ENCODE assay signal across 33 mouse cellular contexts in genomic region chr11:46404986-46405385, GRCm38 (mm10). TPM values are rescaled to one million over a fixed set of nuclear protein-coding genes. Genes with fewer than 3 reads are reported as not detected.
DNase-seq lines count a peak whose midpoint lies in the region; TF ChIP-seq lines count a peak whose summit lies in the region.
"Had no signal": no experiment of that assay in that cellular context is flagged by ENCODE, and none has a peak within 500 bp of the region (broad histone marks: within the 10 kb centered on the region; RNA-seq: fewer than 3 reads in every experiment).

No protein-coding gene starts in this region.

- DNase-seq in testis, postnatal 14 days (ENCODE audit: low spot score): no peak
- peak; percentile 50 for DNase-seq in induced T-regulatory cell, adult 2 months (ENCODE audit: low read depth)
- DNase-seq in thymus, postnatal 0 days (ENCODE audit: low spot score): peak; percentile 86
- peak; percentile 60 for DNase-seq in thymus, postnatal 4 days
- DNase-seq in cerebellum, adult 8-10 months: no peak
- no peak for DNase-seq in embryo, embryonic 9.5 days (ENCODE audit: extremely low spot score)
- DNase-seq in neural tube, embryonic 10.5 days (ENCODE audit: extremely low spot score, low spot score): no peak
- DNase-seq: adrenal gland, adult 8-10 months; cerebellum, adult 9-10 months; cerebellum, postnatal 36 days; gastrocnemius, adult 2 months; heart, postnatal 36 days; kidney, adult 11 months; kidney, postnatal 14 days; layer of hippocampus, adult 9-11 months; liver; lung, adult 2 months; lung, postnatal 14 days; midbrain, embryonic 14.5 days; right cerebral cortex, postnatal 4 days had no signal

- H3K4me1 ChIP-seq in testis, adult 2 months (ENCODE audit: control insufficient read depth, insufficient read depth, low read length): no peaks in the 10 kb centered on the region; the same call in 1 of the 2 replicates
- H3K4me1 ChIP-seq: embryonic facial prominence, embryonic 12.5 days; heart, embryonic 15.5 days; hindbrain, embryonic 12.5 days; neural tube, embryonic 12.5 days had no signal

- H3K36me3 ChIP-seq in testis, adult 2 months (ENCODE audit: control insufficient read depth, insufficient read depth, low read length): no peaks in the 10 kb centered on the region
- H3K36me3 ChIP-seq: embryonic facial prominence, embryonic 12.5 days; G1E; heart, embryonic 10.5 days; heart, embryonic 15.5 days; hindbrain, embryonic 12.5 days; neural tube, embryonic 12.5 days had no signal

- TF ChIP-seq CTCF in testis, adult 2 months (IDR thresholded peaks at IDR 0.05; ENCODE audit: control insufficient read depth, insufficient read depth, insufficient replicate concordance, low read depth, low read length): no peak

- no peak for TF ChIP-seq POLR2A in testis, adult 2 months (IDR thresholded peaks at IDR 0.05; ENCODE audit: control insufficient read depth, low read depth, low read length)

- H3K27me3 ChIP-seq in testis, adult 2 months (ENCODE audit: control insufficient read depth, insufficient read depth, low read length): no peaks in the 10 kb centered on the region
- H3K27me3 ChIP-seq: embryonic facial prominence, embryonic 12.5 days; heart, embryonic 15.5 days; hindbrain, embryonic 12.5 days; neural tube, embryonic 12.5 days had no signal

- peak overlapping the region; percentile 67 for H3K4me3 ChIP-seq in testis, adult 2 months (ENCODE audit: control insufficient read depth, low read depth, low read length)
- H3K4me3 ChIP-seq: embryonic facial prominence, embryonic 12.5 days; gastrocnemius, adult 2 months; heart, embryonic 10.5 days; heart, embryonic 15.5 days; hindbrain, embryonic 12.5 days; neural tube, embryonic 12.5 days had no signal

- H3K27ac ChIP-seq in testis, adult 2 months (ENCODE audit: control insufficient read depth, insufficient read depth, low read depth, low read length): peak overlapping the region; percentile 58
- H3K27ac ChIP-seq: embryonic facial prominence, embryonic 12.5 days; gastrocnemius, adult 2 months; heart, embryonic 10.5 days; heart, embryonic 15.5 days; hindbrain, embryonic 12.5 days; liver, embryonic 14.5 days; neural tube, embryonic 12.5 days had no signal

RNA-seq across cellular contexts. Expression of gene Fam71b, which starts 8.6 kb away (rescaled TPM):
- 203 and 207 TPM in 2 replicates for polyA plus RNA-seq in testis, adult 2 months (2012; rRNA removed)
- polyA plus RNA-seq in thymus, postnatal 0 days (2015; fragmentation: Nextera tagmentation; extraction: Ambion mirVana): 0.73 and 1.1 TPM in 2 replicates
- polyA plus RNA-seq: embryonic facial prominence, embryonic 12.5 days; forebrain, embryonic 14.5 days; G1E; heart, embryonic 10.5 days; heart, embryonic 15.5 days; hindbrain, embryonic 12.5 days; kidney, embryonic 14.5 days; limb, embryonic 11.5 days; midbrain, embryonic 14.5 days; neural tube, embryonic 12.5 days; Patski; stomach, embryonic 14.5 days had no signal

RNA-seq across cellular contexts. Expression of gene Itk, which starts 15.7 kb away (rescaled TPM):
- polyA plus RNA-seq in testis, adult 2 months (2012; rRNA removed): 0.02 TPM in 2 replicates
- 99.7 and 113 TPM in 2 replicates for polyA plus RNA-seq in thymus, postnatal 0 days (2015; fragmentation: Nextera tagmentation; extraction: Ambion mirVana)
- polyA plus RNA-seq: forebrain, embryonic 14.5 days; hindbrain, embryonic 12.5 days; limb, embryonic 11.5 days; midbrain, embryonic 14.5 days; neural tube, embryonic 12.5 days had no signal

RNA-seq across cellular contexts. Expression of gene Med7, which starts 31.7 kb away (rescaled TPM):
- polyA plus RNA-seq in testis, adult 2 months (2012; rRNA removed): 33.2 and 36.7 TPM in 2 replicates
- 66.4 and 69.4 TPM in 2 replicates for polyA plus RNA-seq in thymus, postnatal 0 days (2015; fragmentation: Nextera tagmentation; extraction: Ambion mirVana)

RNA-seq across cellular contexts. Expression of gene Havcr2, which starts 49.7 kb away (rescaled TPM):
- 0.06 and 0.12 TPM in 2 replicates for polyA plus RNA-seq in testis, adult 2 months (2012; rRNA removed)
- 0.55 and 0.82 TPM in 2 replicates for polyA plus RNA-seq in thymus, postnatal 0 days (2015; fragmentation: Nextera tagmentation; extraction: Ambion mirVana)
- polyA plus RNA-seq: Patski; stomach, embryonic 14.5 days had no signal

Comparison
In these comparisons a context has a peak if more than half of its experiments do, and no peak if none do; other contexts are left out.
1. DNase-seq: peak in induced T-regulatory cell, adult 2 months (single experiment), thymus, postnatal 0 days (single experiment) and thymus, postnatal 4 days (single experiment); none in testis, postnatal 14 days (single experiment), cerebellum, adult 8-10 months (single experiment), embryo, embryonic 9.5 days (single experiment) and neural tube, embryonic 10.5 days (single experiment).
2. RNA of gene Fam71b, which starts 8.6 kb away (polyA plus RNA-seq): 203 to 207 TPM in testis, adult 2 months; 0.73 to 1.1 TPM in thymus, postnatal 0 days; every median in the first group is over 10 times any median in the second.
3. RNA of gene Itk, which starts 15.7 kb away (polyA plus RNA-seq): 99.7 to 113 TPM in thymus, postnatal 0 days; 0.02 TPM in testis, adult 2 months; every median in the first group is over 10 times any median in the second.